Mouse (Mus musculus): Measurements from ENCODE around the gene Pir.

DNA sequence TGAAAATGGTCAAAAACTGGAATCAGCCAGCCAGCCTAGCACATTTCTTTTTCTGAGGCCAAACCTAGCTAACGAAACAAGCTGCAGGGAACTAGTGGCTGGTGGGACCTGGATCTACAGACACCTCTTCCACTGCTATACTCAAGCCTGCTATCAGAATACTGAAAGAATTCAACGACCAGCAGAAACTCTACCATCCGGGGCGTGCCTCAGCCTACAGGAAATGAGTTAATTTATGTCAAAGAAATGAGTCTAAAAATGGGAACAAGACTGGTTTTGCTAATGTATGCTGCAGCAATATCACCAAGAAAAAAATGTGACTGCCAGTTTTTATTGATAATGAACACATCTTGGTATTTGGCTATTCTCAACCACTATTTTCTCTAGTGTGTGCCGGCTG, 10.5 kb upstream of the Pir start:
- no peak for TF ChIP-seq NANOG (IDR thresholded peaks at IDR 0.05; ENCODE audit: borderline replicate concordance, low read length)
- no peak for TF ChIP-seq CTCF (conservative IDR thresholded peaks at IDR 0.05; ENCODE audit: low read length)
- no peak for TF ChIP-seq POU5F1 (IDR thresholded peaks at IDR 0.05; ENCODE audit: borderline replicate concordance, low read length)
